Mouse (Mus musculus) liver, postnatal 0 days (tissue): ENCODE measurements around the gene Ddi1. TPM values are rescaled to one million over a fixed set of nuclear protein-coding genes. Genes with fewer than 3 reads are reported as not detected.

Source experiments
- ATAC-seq: fragments of 200-750 bp; cut with Nextera tagmentation; 2 replicates; pipeline ENCODE4 v1.8.0; 2017; ENCODE audit warnings: mild to moderate bottlenecking, moderate library complexity
- DNase-seq: peaks from one replicate; pipeline ENCODE4 v3.0.0-alpha.2; 2016
- H3K27ac ChIP-seq: fragments of 300-500 bp; sonication (generic); 2 replicates; pipeline ENCODE4 v1.5.1; 2014; ENCODE audit warnings: antibody characterized with exemption, moderate library complexity, mild to moderate bottlenecking, low read depth
- H3K27me3 ChIP-seq: fragments of 300-500 bp; sonication (generic); 2 replicates; pipeline ENCODE4 v1.6.1; 2014; ENCODE audit warnings: low read length, control low read depth, mixed read lengths; ENCODE audit not compliant: insufficient read depth
- H3K36me3 ChIP-seq: fragments of 300-500 bp; sonication (generic); replicated peaks from 2 replicates; pipeline ENCODE4 v1.6.1; 2014; ENCODE audit warnings: mild to moderate bottlenecking, control low read depth, low read length, moderate library complexity, mixed read lengths; ENCODE audit not compliant: insufficient read depth
- H3K4me1 ChIP-seq: fragments of 300-500 bp; sonication (generic); 2 replicates; pipeline ENCODE4 v1.6.1; 2014; ENCODE audit warnings: antibody characterized with exemption, mild to moderate bottlenecking, control low read depth; ENCODE audit not compliant: insufficient read depth
- H3K4me2 ChIP-seq: fragments of 300-500 bp; sonication (generic); 2 replicates; pipeline ENCODE4 v1.6.1; 2014; ENCODE audit warnings: low read depth, mild to moderate bottlenecking, low read length, moderate library complexity, mixed read lengths
- H3K4me3 ChIP-seq: fragments of 300-500 bp; sonication (generic); 2 replicates; pipeline ENCODE4 v1.5.1; 2014; ENCODE audit warnings: low read depth, low read length
- H3K9ac ChIP-seq: fragments of 300-500 bp; sonication (generic); replicated peaks from 2 replicates; pipeline ENCODE4 v1.6.1; 2014; ENCODE audit warnings: mild to moderate bottlenecking, moderate library complexity
- H3K9me3 ChIP-seq: fragments of 300-500 bp; sonication (generic); 2 replicates; pipeline ENCODE4 v1.6.1; 2016; ENCODE audit warnings: mild to moderate bottlenecking, control low read depth, low read length, mixed read lengths
- CTCF ChIP-seq: sonication (generic); IDR thresholded peaks from 2 replicates; pipeline ENCODE4 v1.5.1; 2016; ENCODE audit warnings: antibody characterized with exemption, low read depth
- EP300 ChIP-seq: IDR thresholded peaks from 2 replicates; pipeline ENCODE4 v1.6.1; 2016; ENCODE audit warnings: antibody characterized with exemption, low read depth, mild to moderate bottlenecking
- WGBS: fragments of 180-500 bp; shearing (Covaris S2); extraction: QIAGEN DNeasy Blood & Tissue Kit; methylation state at CpG from one replicate; pipeline ENCODE4 v1.1.7; 2014; ENCODE audit not compliant: insufficient replicate concordance; 5-methylcytosine and 5-hydroxymethylcytosine counted together
- polyA plus RNA-seq: library from polyadenylated mRNA; unstranded; fragments of >200 nt; fragmentation: Nextera tagmentation; extraction: Ambion mirVana; gene quantifications from 2 replicates; pipeline ENCODE4 v1.2.1, GENCODE M21; 2015

Ddi1 gene
- polyA plus RNA-seq, 1 experiment from 2014 or later, result not detected

- no peak overlapping the region for H3K4me2 ChIP-seq
- no peaks in the 10 kb centered on the region for H3K4me1 ChIP-seq
- no peak overlapping the region for H3K9ac ChIP-seq
- WGBS, result 23% methylated on average over 2 of the region's 2 CpGs
- no peaks in the 10 kb centered on the region for H3K36me3 ChIP-seq
- no peaks in the 10 kb centered on the region for H3K9me3 ChIP-seq
- no peak overlapping the region for H3K27ac ChIP-seq
- no peaks in the 10 kb centered on the region for H3K27me3 ChIP-seq
- TF ChIP-seq EP300 (no peak), CTCF (no peak)
- no peak for ATAC-seq
- no peak for DNase-seq
- H3K4me3 ChIP-seq, result no peak overlapping the region
These were observed 19.6 kb upstream of the Ddi1 start for GRCm38 (mm10) chr9:6289211-6289696.

GRCm38 (mm10) chr9:6286770-6287169, 17.1 kb upstream of the Ddi1 start:
- no peak for DNase-seq
- Histone ChIP-seq H3K4me3 (no peak overlapping the region), H3K4me1 (no peaks in the 10 kb centered on the region), H3K9me3 (no peaks in the 10 kb centered on the region), H3K27ac (no peak overlapping the region), H3K4me2 (no peak overlapping the region), H3K36me3 (no peaks in the 10 kb centered on the region), H3K27me3 (no peaks in the 10 kb centered on the region), H3K9ac (no peak overlapping the region)
- TF ChIP-seq EP300, result no peak
- TF ChIP-seq CTCF, result no peak
- 52% methylated on average over 1 of the region's 1 CpGs for WGBS
- ATAC-seq, result no peak

GRCm38 (mm10) chr9:6277526-6277925, 7.9 kb upstream of the Ddi1 start:
- H3K27me3 ChIP-seq, result no peaks in the 10 kb centered on the region
- no peak for TF ChIP-seq CTCF
- no peak for TF ChIP-seq EP300
- no peak overlapping the region for H3K4me2 ChIP-seq
- no peaks in the 10 kb centered on the region for H3K36me3 ChIP-seq
- no peaks in the 10 kb centered on the region for H3K4me1 ChIP-seq
- no peaks in the 10 kb centered on the region for H3K9me3 ChIP-seq
- ATAC-seq (no peak), DNase-seq (no peak)
- H3K9ac ChIP-seq, result no peak overlapping the region
- H3K4me3 ChIP-seq, result no peak overlapping the region
- H3K27ac ChIP-seq, result no peak overlapping the region

GRCm38 (mm10) chr9:6276395-6276794, 6.7 kb upstream of the Ddi1 start:
- H3K9ac ChIP-seq, result no peak overlapping the region
- no peak overlapping the region for H3K4me2 ChIP-seq
- H3K4me3 ChIP-seq, result no peak overlapping the region
- no peaks in the 10 kb centered on the region for H3K9me3 ChIP-seq
- 89% methylated on average over 1 of the region's 1 CpGs for WGBS
- H3K4me1 ChIP-seq, result no peaks in the 10 kb centered on the region
- no peaks in the 10 kb centered on the region for H3K36me3 ChIP-seq
- no peak for TF ChIP-seq CTCF
- TF ChIP-seq EP300, result no peak
- H3K27me3 ChIP-seq, result no peaks in the 10 kb centered on the region
- DNase-seq (no peak), ATAC-seq (no peak)
- no peak overlapping the region for H3K27ac ChIP-seq

GRCm38 (mm10) chr9:6264820-6265219, 4.8 kb downstream of the Ddi1 start:
- DNase-seq, result no peak
- 76% methylated on average over 2 of the region's 2 CpGs for WGBS
- Histone ChIP-seq H3K9ac (no peak overlapping the region), H3K4me1 (no peaks in the 10 kb centered on the region), H3K36me3 (no peaks in the 10 kb centered on the region), H3K9me3 (no peaks in the 10 kb centered on the region), H3K4me3 (no peak overlapping the region), H3K27ac (no peak overlapping the region), H3K27me3 (no peaks in the 10 kb centered on the region), H3K4me2 (no peak overlapping the region)
- TF ChIP-seq CTCF (no peak), EP300 (no peak)
- no peak for ATAC-seq

GRCm38 (mm10) chr9:6257072-6257471, 12.6 kb downstream of the Ddi1 start:
- Histone ChIP-seq H3K9ac (no peak overlapping the region), H3K4me2 (no peak overlapping the region), H3K9me3 (no peaks in the 10 kb centered on the region), H3K27ac (no peak overlapping the region), H3K36me3 (no peaks in the 10 kb centered on the region), H3K4me1 (no peaks in the 10 kb centered on the region), H3K27me3 (no peaks in the 10 kb centered on the region), H3K4me3 (no peak overlapping the region)
- TF ChIP-seq EP300 (no peak), CTCF (no peak)
- no peak for DNase-seq
- ATAC-seq, result no peak

- no peaks in the 10 kb centered on the region for H3K4me1 ChIP-seq
- no peak overlapping the region for H3K4me2 ChIP-seq
- no peaks in the 10 kb centered on the region for H3K27me3 ChIP-seq
- no peak overlapping the region for H3K4me3 ChIP-seq
- DNase-seq (no peak), ATAC-seq (no peak)
- no peak overlapping the region for H3K27ac ChIP-seq
- no peaks in the 10 kb centered on the region for H3K9me3 ChIP-seq
- no peak overlapping the region for H3K9ac ChIP-seq
- WGBS, result 67% methylated on average over 2 of the region's 2 CpGs
- no peaks in the 10 kb centered on the region for H3K36me3 ChIP-seq
- TF ChIP-seq EP300 (no peak), CTCF (no peak)
These were observed 17.7 kb downstream of the Ddi1 start for GRCm38 (mm10) chr9:6251990-6252389.
